Mouse (Mus musculus) embryo, embryonic 11 days (tissue): ENCODE results near the gene Disp3.

Experiments
- DNase-seq: peaks from one replicate; pipeline ENCODE4 v3.0.0-alpha.2; 2015

Disp3 gene

DNA sequence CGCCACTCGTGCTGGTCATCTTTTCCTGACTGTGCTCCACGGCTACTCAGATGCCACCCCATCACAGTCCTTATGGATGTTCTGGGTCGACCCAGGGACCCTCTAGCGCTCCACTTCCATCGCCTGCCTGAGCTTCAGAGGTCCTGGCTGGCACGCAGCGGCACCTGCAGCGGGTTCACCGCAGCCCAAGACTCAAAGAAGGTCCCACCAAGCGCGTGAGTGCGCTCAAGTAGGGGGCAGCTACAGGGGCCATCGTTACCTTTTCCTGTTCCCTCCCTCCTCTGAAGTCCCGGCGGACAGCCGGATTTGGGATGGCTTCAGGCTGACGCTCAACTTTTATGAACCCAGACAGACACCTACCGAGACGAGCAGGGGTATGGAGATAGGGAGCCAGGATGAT lies 724 bp downstream of the Disp3 start:
- no peak for DNase-seq

DNA sequence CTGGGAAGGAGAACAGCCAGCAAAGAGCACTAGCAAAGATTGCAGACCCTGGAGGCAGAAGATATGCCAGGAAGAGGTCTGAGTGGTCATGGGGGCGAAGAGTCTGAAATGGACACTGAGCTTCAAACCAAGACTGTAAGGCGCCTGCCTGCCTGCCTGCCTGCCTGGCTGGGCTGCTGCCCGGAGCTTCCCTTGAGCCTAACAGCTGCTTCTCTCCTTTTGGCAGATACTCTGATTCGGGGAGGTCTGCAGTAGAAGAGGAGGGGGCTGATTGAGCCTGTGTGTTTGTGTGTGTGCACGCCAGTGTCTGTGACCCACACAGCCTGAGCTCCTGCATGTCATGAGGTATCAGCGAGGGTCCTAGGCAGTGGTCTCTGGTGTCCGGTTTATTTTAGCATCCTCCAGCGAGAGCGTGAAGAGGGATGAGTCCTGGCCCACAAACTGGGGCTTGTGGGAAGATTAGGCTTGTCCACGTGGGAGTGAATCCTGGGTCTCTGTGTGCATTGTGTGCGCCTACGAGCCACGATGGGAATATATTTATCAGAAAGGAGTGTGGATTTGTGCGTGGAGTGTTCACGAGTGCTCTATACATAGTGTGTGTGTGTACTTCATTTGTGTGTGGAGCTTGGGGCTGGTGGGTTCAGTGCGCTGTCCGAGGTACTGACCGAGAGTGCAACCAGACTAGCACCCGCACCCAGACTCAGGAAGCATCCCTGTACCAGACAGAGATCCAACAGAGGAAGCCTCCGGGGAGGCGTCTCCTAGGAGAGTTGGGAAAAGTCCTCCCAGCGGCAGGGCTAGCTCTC lies 1.3 kb downstream of the Disp3 start:
- peak; percentile 86 for DNase-seq

DNA sequence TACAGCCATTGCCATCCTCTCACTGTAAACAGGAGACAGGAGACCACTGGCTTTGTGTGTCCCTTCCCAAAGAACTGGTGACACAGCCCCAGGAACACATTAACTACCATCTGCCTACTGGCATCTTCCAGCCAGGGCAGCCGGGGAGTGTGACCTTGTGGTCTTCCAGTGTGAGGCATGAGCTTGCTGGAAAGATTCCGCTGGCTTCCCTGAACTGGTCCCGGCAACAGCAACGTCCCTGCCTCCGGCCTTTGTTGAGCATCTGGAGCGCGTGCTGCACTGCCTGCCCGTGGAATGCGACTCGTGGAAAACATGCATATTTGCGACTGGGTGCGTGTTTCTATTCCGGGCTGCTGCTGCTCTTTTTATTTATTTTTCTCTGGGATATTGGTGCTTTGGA lies 3.5 kb downstream of the Disp3 start:
- DNase-seq: peak; percentile 24

DNA sequence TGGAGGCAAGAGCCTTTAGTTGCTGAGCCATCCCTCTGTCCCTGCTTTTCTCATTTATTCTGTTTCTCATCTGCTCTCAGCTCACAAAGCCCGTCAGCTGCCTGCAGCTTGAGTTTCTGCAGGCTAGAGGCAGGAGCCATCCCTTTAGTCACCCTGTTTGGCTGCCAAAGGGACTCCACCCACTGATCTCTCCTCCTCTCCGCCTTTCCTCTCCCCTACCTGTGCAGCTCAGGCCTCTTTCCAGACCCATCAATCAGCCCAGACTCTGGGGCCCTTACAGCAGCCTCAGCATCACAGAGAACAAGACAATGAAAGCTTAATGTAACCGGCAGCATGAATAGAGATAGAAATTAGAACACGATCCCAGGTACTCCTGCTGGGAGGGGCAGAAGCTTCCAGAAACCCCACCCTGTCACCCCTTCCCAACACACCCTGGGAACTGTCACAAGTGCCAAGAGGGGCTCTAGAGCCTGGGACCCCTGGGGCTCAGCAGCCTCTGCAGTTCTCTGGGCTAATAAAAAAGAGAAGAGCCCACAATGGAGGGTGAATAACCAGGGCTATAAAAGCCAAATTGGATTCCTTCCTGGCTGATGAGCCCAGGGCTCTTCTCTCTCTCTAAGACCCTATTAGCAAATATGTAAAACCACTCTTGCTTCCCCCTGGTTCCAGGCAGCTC lies 10.8 kb downstream of the Disp3 start:
- no peak for DNase-seq

DNA sequence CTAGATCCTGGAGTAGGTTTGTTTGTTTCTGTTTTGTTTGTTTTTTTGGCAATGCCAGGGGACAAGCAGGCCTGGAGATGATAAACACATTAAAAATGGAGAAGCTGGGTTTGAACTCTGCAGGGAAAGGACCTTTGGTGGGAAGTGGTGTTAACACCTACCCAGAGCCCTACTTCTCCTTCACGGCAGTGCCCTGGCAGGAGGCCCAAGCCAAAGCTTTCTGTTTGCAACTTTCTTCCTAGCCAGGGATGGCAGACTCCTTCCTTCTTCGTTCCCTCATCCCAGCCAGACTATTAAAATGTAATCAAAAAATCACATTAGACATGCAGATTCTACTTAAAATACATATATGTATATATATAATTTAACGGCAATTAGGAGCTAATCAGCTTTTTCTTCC lies 13.1 kb downstream of the Disp3 start:
- no peak for DNase-seq

DNA sequence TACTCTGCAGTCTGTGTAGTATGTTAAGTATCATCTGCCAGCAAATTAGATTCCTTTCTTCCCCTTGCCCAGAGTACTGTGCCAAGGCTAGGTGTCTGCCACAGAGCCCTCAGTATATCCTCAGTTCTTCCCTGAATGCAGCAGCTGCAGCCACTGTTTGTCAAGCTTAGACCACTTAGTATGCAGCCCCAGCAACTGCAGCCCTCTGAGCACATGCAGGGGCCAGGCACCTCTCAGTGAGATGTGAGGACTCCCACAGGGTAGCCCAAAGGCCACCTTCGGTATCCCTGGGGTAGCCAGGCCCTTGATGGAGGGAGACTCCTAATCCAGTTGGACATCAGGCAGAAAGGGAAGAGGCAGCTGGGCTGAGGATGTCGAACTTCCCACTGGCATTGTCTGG lies 14.5 kb downstream of the Disp3 start:
- DNase-seq: no peak

DNA sequence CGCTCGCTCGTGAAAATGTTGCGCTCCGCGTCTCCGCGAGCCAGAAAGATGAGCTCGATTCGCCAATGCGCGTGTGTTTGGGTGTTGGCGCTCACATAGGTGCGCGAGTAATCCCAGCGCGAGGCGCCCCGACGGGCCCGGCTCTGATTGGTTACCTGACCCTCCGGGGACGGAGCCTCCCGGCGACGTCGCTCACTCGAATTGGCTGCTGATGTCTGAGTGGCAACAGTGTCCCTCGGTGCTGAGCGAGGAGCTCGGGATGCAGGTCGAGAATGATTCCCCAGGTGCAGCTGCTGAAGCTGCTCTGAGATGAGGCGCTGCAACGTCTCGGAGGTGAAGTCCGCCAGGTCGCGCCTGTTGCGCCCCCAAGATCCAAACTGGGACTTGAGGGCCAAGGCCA lies 16.1 kb downstream of the Disp3 start:
- DNase-seq: peak; percentile 54

DNA sequence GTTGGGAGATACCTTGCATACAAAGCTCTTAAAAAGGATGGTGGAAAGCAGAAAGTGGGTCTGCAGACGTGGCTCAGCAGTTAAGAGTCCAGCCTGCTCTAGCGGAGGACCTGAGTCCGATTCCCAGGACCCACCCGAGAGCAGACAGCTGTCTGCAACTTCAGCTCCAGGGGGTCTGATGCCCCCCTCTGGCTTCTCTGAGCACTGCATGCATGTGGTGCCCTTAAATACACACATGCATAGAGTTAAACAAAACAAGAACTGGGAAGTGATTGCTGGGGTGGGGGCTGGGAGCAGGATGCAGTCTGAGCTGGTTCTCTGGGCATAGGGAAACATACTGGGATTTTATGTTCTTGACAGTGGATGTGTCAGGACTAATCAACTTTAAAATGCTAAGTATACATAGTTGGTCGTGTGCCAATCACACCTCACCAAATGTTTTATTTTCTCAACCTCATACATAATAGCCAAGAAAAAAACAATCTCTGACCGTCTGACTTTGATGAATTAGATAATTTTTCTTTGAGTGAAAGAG lies 20.7 kb downstream of the Disp3 start:
- no peak for DNase-seq

DNA sequence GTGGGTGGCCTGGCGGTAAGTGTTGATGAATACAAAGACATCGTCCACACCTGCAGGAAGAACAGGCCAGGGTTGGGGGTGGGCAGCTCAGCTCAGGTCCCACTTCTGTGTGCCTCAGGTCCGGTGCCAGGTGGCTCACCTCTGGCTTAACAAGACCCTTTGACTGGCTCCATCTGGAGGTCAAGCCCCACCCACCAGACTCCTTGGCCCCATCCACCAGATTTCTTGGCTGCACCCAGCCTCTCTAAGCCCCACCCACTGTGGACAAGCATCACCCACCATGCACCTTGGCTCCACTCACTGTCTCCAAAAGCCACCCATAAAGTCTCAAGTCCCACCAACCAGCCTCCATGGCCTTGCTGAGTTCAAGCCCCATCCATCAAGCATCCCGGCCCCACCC lies 27.8 kb downstream of the Disp3 start:
- no peak for DNase-seq

DNA sequence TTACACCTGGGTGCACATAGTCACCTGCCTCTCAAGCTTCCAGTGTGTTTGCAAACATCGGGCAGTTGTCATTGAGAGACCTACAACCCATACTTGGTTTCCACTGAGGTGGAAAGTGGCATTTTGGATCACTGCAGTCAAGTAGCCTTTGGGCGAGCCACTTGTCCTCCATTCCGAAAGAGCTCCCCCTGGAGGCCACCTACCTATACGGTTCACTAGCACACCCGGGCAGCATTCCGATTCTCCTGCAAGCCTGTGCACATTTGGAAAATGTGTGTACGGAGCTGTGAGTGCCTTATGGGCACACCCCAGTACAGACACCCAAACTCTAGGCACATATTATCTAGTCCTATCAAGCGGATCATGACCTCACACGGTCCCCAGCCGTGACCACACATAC lies 38.4 kb downstream of the Disp3 start:
- DNase-seq: peak; percentile 58

DNA sequence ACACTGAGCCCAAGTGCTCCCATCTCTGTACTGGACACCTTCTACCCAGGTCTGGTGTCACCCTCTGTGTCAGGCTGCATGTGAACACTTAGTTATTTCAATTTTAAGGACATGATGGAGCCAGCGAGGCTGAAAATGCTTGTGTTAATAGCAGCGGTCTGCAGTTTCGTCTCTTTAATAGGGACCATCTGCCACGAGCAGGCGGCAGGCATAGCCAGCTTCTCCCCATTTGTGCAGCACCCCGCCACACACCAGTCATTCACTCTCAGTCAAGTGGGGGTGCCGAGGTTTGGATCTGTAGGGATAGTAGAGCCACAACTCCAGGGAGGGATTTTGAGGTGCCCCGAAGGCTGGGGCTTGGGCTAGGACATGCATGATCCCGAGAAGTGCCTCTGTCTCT lies 47.4 kb downstream of the Disp3 start:
- no peak for DNase-seq

DNA sequence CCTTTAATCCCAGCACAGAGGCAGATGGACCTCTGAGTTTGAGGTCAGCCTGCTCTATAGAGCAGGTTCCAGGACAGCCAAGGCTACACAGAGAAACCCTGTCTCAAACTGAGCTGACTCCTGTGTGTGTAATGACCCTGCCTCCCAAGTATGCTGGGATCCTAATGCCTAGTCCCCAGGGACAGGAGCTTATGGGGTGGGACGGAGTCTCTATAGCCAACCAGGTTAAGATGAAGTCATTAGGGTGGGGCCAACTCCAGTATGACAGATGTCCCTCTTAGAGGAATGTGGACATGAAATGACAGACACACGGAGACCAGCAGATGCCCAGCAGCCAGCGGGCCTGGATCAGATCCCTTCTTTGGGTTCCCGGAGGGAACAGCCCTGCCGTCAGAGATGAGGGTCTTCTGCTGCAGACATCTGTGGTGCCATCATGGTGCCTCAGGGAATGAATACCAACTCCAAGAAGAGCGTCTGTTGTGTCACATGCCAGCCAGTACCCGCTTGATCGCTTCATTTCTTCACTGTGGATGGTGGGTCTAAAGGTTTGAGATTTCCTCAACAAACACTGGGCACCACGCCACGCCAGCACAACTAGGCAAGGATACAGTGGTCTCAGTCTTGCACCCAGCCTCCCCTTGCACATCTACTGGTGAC lies 48.2 kb downstream of the Disp3 start:
- DNase-seq: no peak

DNA sequence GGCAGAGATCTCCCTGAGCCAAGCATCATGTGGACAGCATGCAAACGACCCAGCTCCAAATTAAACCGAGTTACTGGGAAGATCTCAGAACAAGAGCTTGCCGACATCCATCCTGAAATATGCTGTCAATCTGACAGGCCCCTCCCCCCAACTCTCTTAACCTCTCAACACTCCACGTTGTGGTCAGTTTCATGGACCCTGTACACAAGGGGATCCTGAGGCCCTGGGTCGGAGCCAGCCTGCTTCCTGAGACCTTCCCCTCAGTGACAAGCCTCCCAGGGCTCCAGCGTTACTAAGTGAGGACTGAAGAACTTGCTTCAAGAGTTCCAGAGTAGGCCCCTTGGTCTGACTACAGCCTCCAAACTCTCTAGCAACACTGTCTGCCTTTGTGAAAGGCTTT lies 48.8 kb downstream of the Disp3 start:
- DNase-seq: no peak

DNA sequence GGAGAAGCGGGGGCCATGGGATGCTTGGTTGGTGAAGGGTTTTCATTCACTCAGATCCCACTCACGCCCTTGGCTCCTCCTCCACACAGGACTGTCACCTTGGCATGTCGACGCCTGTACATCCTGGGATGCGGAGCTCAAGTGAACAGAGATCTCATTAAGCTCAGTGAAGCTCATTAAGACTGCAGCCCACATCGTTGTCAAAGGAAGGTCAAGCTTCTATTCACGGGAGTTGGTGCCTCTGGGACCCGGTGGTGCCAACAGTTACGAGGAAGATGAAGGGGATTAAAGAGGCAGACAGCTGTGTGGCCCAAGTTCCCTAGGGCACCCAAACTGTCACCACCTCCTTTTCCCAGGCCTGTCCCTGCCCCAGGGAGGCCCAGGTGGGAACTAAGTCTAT lies 49.5 kb downstream of the Disp3 start:
- DNase-seq: no peak

DNA sequence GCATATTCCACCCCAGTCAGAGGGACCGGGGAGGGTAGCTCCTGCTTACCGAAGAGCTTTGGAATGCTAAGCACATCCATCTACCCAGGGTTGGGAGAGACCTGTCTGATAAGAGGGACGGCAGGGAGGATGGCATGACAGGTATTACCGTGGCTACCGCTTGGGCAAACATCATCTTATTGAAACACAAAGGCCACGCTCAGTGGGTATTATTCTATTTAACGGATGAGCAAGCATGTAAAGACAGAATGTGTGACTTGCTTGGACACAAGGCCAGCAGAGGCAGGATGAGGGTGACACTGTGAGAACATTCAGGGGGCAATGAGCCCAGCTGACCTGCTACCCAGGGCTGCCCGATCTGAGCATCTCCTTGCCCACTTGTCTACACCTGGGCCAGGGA lies 51.1 kb downstream of the Disp3 start:
- DNase-seq: no peak

DNA sequence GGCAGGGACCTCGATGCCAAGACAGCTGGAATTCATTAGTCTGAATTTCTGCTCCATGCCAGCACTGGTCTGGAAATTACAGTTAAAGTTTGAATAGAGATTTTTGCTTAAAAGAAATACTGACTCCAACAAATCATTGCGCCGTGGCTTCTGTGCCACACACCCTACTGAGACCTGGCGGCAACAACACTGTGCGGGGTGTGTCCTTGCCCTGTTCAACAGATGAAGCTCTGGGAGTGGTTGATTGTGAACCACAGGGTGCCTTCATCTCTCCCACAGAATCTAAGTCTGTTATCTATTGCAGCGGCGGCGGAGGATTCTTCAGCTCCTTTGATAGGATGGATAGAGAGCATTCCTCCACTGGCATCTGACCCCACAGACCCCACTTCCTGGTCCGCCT lies 54.7 kb downstream of the Disp3 start:
- DNase-seq: no peak

DNA sequence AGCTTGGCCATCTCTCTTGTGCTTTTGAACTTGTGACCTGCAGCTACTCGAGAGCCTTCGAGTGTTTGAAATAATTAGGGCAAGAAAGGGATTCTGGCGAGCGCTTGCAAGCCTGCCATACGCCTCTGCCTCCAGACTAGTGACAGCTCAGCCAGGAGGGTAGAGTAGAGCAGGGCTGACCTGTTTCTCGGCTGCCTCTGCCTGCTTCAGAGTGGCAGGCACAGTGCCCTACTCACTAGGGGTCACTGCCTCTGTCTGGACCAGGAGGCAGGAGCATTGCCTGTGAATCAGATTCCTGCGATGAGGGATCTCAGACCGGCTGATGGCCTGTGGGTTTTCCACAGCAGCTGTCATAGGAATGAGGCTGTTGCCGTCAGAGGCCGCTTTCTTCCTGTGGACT lies 55.1 kb downstream of the Disp3 start:
- DNase-seq: no peak

DNA sequence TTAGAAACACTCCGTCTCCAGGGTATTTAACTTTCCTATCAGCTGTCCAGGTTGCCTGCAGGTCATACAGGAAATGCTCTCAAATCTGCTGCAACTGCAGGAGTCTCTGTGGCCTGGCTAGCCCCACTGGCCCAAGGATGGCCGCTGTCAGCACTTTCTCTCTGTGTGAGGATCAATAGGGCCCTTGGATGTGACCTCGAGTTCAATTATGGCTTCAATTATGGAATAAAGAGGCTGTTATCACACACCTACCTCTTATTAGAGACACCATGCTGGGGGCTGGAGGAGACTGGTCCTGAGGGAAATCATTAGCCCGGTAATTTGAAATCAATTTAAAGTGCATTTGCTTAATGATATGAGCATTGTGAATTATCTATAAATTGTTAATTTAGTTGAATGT lies 55.6 kb downstream of the Disp3 start:
- DNase-seq: no peak

DNA sequence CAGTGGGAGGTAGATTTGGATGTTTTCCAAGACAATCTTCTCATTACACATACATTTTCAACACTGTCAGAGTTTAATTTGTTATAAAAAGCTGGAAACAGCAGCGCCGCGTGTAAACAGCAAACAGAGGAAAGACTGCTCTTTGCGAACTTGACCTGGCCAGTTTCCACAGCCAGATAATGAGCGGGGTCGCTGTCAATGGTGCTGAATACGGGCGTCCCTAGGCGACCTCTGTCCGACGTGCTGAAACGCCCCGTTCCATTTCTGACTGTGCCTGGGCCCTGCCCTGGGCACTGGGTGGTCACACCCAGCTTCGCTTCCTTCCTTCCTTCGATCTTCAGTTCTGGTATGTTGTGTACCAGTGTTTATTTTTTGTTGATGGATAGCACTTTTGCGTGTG lies 58.1 kb downstream of the Disp3 start:
- peak; percentile 84 for DNase-seq

DNA sequence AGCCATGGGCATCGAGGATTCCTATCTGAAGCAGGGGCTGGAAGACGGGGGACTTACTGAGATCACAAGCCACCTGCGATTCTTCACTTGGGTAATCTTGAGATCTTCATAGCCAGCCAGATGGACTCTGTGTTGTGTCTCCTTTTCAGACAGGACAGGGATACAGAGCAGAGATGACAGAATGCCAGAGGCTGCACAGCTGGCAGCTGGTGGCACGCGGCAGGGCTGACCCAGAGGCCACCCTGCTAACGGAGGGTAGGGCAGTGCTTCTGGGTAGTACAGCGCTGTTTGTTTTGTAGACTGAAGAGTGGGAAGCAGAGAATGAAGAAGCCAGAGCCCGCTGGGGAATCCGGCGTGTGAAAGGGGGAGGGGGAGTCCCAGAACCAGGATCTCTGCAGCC lies 64.8 kb downstream of the Disp3 start:
- no peak for DNase-seq

DNA sequence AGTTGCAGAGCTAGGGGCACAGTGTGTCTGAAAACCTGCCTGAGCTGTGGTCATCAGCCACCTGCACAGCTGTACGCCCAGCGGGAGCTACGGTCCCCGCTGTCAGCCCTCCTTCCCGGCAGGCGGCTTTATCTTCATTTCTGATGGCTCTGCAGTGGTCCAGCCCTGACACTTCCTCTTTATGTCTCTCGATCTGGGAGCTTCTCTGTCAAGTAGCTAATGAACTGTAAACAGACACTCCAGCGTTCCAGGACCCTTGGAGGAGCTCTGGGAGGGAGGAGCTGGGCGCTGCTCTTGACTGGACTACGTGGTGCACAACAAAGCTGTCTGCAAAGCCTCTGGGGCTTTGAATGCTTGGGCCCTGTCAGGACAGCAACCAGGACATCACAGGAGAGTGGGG lies 67.1 kb downstream of the Disp3 start:
- no peak for DNase-seq

DNA sequence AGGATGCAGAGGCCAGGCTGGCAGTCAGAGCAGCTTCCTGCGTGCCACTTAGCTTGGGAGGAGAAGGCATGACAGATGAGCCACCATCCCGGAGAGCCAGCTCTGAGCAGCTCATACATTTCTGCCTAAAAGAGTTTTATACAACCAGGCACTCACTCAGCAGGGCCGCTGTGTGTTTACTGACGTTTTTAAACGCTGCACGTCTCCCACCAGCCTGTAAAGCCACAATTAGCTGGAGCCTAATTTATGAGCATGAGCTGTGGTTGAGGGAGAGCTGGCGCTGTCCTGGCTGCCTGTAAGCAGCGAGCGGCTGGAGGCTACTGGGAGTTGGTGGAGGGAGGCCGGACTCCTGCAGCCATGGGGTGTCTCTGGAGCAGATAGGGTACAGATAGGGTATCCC lies 69.5 kb downstream of the Disp3 start:
- DNase-seq: no peak

DNA sequence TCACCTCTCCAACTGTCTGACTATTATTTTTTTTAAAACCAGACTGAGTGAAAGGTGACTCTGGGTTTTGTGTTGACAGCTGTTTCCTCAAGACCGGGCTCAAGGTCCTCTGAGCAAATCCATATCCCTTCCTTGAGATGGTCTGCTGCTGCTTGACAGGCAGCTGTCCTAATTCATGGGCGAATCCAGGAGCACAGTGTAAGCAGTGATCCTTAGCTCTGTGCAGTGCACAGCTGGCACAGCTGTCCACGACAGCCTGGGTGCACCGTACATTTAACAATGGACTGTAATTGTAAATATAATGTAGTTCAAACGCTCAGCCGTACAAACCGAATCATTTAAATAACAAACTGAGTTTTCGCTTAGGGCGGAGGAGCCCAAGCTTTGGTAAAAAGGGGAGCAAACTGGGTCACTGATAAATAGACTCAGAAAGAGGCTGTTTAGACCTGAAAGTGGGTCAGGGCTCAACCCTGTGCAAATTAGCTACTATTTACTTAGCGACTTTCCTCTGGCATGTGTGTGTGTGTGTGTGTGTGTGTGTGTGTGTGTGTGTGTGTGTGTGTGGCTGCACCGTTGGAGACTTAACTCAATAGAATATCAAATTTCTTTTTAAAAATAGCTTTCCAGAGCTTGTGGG lies 72.4 kb downstream of the Disp3 start:
- no peak for DNase-seq
